Mouse (Mus musculus) cerebellum, postnatal 36 days (tissue): ENCODE measurements around the gene AC161166.1.
"Not testable (repeated sequence)": the region's sequence is repeated elsewhere in the genome, so short reads cannot be mapped to it uniquely, and the experiment has no call there.

ENCODE experiments used
- DNase-seq, 2 experiments: peaks; one replicate each; pipeline ENCODE4 v3.0.0; 2021 to 2022; ENCODE audit warnings: mixed read lengths in 2 of 2

Gene AC161166.1

DNA sequence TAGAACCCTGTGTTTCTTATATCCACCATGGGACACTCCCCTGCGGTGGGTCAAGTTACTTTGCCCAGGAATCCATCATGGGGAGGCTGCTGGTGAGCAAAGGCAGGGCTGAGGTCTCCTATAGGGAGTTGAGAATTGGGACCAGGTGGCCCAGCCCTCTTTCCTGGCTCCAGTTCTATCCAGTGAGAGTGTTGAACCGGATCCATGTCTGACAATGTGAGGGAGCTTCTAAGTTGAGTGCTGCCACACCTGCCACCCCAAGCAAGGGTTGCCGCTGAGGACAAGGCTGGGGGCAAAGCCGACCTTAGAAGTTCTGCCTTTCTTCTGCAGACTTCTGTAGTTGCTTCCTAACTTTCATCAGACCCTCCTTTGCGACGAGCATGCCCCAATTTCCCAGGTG is 29.0 kb downstream of the AC161166.1 start:
- DNase-seq: not testable (repeated sequence)

GRCm38 (mm10) chr7:24482208-24483020 is 29.8 kb downstream of the AC161166.1 start:
- no peak for DNase-seq

DNA sequence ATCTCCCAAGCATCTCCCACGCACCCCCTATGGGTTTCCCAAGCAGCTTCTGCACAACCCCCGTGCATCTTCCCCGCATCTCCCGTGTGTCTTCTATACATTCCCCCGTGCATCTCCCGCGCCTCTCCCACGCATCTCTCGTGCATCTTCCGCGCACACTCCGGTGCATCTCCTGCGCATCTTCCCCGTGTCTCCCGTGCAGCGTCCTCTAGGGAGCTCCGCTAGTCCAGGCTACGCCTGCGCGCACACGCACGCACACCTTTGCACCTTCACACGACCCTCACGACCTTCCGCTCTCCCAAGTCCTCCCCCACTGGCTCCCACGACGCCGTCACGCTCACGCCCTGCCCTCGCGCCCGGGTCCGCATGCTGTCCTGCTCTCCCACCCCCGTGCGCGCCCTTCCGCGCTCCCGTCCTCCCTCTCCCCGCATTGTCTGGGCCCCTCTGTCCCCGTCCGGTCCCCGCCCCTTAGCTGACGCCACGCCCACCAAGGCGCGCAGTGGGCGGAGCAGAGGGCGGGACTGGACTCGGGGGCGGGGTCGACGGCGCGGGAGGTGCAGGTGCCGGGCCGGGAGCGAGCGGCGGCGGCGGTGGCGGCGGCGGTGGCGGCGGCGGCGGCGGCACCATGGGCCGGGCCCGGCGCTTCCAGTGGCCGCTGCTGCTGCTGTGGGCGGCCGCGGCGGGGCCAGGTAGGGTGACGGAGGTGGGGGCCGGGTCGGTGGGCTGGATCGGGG is 30.6 kb downstream of the AC161166.1 start, which contains the start of gene Cadm4:
Cadm4 (plus strand) TSS at position 550 of the 734 bp plus-strand sequence.
- DNase-seq: peak; percentile 90 to 94

DNA sequence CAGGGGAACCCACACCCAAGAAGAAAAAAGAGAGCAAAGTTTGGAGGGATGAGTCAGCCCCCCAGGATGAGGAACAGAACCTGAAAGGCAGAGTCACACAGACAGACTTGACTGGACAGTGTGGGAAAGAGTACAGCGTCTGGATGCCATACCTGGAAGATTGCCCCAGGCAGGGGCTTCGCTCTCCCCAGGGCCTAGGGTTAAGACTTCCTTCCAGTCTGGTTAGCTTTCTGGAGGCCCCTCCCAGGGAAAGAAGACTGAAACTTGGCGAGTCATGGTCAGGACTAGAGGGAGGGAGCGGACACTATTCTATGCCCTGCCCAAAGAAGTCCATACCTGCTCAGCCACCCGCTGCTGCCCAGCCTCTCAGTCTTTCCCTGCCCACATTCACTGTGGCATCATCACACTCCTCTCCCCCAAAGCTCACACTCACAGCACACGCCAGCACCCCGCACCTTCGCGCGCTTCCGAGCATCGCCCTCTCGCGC is 31.2 kb downstream of the AC161166.1 start:
- no peak for DNase-seq

DNA sequence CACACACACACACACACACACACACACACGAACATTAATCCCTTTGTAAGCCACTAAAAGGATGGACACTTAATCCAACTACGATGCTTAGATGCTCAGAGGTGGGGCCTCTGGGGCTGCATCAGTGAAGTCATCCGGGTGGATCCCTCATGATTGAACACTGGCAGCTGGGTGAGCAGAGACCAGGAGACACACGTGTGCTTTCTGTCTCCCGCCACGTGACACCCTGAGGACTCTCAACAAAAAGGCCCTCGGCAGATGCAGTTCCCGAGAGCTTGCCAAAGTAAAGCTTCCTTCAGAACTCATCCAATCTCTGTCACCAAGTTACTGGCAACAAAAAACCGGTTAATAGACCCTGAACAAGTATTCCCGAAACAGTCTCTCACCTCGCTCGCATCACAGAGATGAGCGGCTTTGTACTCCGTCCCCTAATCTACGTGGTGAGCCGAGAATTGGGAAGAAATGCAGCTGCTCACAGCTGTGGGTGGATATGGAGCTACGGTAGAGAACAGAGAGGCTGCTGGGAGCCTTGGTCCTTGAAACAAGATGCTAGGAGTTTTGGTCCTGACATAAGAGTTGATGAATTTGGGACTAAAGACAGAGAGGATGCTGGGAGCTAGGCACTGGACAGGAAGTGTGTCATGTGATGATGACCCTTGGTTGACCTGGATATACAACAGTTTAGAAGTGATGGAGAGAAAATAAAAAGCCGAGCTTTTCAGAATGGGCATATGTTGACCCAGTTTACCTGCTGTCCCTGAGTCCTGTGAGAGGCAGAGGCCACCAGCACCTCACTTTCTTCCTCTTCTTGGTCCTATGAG is 31.9 kb downstream of the AC161166.1 start:
- no peak for DNase-seq

DNA sequence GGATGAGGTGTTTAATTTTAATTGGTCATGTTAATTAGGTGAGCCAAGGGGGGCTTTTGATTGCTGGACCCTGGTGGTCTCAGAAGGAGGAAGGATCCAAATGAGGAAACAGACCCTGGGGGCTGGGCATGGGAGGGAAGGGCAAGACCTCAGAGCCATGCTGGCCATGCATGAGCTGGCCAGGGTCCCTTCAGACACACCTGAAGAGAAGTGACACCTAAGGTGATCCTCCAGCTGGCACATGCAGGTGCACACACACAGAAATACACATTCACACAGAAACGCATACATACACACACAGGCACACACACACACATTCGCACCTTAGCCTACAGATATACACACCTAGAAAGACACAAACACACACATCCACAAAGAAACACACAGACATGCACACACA is 32.6 kb downstream of the AC161166.1 start:
- no peak for DNase-seq

DNA sequence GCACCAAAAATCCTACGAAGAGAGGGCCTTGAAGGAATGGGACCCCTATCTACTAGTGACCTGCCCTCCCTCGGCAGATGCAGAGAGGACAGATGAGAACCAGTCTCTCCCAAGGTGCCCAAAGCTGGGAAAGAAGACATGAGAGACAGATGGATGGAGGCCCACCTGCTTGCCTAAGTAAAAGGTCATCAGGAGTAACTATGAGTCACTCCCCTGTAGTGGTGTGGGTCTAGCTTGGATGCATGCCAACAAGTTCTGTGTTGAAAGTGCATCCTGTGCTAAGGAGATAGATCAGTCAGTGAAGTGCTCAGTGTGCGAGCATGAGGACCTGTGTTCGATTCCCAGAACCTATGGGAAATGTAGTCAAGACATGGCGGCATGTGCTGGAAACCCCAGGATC is 33.3 kb downstream of the AC161166.1 start:
- no peak for DNase-seq

- no peak for DNase-seq
Measured at GRCm38 (mm10) chr7:24476856-24477255, 35.4 kb downstream of the AC161166.1 start.

- DNase-seq: no peak
Measured at GRCm38 (mm10) chr7:24476338-24476737, 35.9 kb downstream of the AC161166.1 start.

DNA sequence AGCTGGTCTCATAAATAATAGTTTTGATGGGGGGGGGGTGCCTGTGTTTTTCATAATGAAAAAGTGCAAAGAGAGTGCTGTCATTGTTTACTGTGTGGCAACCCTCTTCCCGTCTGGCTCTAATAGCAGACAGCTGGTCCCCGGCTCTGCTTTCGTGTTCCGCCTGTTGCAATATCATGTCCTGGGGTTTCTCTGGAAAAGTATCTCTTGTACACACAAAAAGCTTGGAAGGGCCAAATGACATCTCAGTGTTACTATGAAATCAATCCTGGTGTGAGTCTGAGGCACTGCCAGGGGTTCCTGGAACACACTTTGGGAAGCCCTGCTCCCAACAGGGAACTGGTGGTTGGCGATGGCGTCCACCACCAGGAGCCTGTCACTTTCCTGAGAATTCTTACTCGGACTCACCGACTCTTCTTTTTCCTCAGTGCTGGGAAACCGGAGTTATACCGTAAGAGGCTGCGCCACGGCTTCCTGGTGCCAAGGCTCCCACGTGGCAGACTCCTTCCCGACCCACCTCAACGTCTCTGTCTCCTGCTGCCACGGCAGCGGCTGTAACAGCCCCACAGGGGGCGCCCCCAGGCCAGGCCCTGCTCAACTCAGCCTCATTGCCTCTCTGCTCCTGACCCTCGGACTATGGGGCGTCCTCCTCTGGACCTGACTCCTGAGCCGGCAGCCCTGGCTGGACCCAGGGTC is 37.3 kb downstream of the AC161166.1 start:
- peak in 1 of 2 experiments; percentile 48 for DNase-seq

DNA sequence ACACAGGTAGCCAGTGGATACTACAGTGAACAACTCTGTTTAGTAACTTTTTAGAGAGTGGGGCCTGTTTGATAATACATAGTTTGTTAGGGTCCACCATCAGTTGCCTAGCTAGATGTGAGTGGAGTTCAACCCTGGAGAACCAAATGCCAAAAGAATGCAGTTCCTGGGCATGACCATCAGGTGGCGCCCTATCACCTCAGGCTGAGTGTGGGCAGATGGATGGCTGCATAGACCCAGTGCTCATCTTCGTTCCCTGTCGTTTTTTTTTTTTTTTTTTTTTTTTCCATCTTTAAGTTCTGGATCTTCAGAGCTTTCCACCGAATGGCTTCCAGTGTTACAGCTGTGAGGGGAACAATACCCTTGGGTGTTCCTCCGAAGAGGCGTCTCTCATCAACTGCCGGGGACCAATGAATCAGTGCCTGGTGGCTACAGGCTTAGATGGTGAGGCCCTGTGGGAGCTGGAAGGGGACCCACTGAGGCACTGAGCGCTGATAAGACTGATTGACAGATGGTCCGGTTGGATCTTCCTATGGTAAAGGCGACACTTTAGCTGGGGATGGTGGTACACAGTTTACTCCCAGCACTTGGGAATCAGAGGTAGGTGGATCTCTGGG is 38.2 kb downstream of the AC161166.1 start:
- peak; percentile 84 to 86 for DNase-seq

DNA sequence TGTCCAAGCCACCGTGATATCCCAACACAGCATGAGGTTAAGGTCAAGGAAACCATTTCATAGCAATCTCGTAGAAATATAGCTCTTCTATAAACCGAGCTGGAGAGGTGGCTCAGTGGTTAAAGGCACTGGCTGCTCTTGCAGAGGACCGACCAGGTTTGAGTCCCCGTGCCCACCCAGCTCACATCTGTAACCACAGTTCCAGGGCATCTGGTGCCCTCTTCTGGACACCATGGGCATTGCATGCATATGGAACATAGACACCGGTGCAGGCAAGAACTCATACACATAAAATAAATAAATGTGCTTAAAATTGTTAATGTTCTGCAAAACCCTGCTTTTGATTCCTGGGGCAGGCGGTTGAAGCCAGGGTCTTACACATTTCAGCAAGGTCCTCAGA is 39.3 kb downstream of the AC161166.1 start:
- peak in 1 of 2 experiments; percentile 39 for DNase-seq

DNA sequence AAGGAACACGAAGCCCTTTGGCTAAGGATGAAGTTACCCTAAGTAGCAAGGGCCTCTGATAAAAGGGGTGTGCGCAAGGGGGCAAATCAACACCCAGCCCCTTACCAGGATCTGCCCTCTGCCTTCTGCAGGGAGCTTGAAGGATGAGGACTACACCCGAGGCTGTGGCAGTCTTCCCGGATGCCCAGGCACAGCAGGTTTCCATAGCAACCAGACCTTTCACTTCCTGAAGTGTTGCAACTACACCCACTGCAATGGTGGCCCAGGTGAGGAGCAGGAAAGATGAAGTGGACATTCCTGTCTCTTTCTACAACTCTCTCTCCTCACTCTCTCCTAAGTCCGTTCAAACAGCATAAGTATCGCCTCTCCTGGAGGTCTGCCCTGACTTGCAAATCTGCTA is 39.8 kb downstream of the AC161166.1 start:
- DNase-seq: no peak

DNA sequence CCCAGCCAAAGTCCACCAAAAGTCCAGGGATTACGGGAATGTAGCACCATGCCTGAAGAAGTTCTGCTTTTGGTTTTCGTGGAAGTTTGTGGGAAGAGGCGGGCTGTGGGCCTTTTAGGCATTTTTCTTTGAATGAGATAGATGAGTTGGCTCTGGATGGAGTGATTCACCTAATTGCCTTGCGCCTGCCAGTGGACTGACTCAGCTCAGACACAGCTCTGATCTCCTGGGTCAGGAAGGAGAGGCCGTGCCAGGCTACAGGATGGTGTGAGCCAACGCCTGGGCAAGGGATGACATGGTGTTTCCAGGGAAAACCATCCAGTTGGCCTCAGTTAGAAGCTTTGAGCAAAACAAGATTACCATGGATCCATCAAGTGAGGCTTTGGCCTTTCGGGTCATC is 41.9 kb downstream of the AC161166.1 start:
- DNase-seq: peak; percentile 70 to 73

DNA sequence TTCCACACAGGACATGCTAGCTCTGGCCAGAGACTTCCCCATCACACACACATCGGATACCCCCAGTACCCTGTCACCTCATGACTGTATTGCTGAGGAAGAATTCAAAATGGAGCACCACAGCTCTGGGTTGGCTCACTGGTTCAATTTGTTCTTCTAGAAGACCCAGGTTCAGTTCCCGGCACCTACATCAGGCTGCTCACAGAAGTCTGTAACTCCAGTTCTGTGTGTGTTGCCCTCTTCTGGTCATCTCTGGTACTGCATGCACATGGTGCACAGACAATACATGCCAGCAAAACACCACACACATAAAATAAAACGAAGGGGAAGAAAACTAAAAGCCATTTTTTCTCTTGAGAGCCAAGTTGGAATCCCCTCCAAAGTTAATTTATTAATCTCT is 43.1 kb downstream of the AC161166.1 start:
- no peak for DNase-seq

DNA sequence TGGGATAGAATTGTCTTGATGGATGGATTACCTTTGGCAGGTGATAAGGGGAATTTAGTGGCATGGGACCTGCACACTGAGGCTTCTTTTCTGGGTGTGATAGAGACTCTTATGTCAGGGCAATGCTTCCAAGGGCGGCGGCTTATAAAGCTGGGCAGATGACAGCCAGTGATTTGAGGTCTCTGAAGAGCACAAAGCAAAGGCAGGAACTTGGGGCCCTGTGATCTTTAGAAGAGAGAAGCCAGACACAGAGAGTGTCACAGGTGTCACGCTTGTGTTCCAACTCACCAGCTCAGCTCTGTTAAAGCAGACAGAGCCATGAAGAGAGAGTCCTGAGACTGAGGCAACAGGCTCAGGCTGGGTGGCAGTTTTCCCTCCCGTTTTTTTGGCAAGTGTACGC is 44.4 kb downstream of the AC161166.1 start:
- DNase-seq: no peak

- DNase-seq: no peak
Measured at GRCm38 (mm10) chr7:24466835-24467234, 45.4 kb downstream of the AC161166.1 start.

GRCm38 (mm10) chr7:24462388-24463319 is 49.6 kb downstream of the AC161166.1 start, which contains the start of gene Plaur:
Plaur (plus strand) TSS chr7:24462484.
- DNase-seq: no peak

DNA sequence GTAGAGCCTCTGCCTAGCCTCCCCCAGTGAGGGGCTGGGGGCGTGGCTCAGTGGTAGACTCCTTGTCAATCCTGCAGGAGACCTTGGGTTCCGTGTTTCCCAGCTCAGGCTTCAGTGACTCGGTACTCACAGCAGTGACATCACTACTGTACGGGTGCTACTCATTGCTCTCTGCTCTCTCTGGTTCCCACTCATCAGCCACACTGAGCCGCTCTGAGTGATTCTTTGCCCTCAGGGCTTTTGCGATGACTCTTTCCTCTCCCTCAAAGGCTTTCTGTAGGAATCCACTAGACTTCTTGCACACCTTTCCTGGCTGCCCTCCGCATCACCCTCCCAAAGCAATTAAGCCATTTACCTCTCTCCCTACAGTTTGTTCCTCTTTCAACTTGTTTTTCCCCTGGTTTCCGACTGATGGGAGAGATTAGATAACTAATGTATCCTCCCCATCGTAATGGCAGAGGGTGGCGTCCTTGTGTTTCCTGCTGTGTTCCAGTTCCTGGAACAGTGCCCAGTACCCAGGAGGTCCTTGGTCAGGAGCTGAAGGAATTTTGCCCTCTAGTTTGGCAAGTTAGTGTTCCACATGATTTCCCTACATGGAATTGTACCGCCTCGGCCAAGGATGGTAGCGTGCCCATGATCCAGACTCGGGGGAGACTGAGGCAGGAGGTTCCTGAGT is 50.7 kb downstream of the AC161166.1 start:
- DNase-seq: no peak
